Mouse (Mus musculus) embryo, embryonic 10.5 days (tissue): ENCODE data around the gene Prkcsh.

Source experiments
- DNase-seq: peaks from one replicate; pipeline ENCODE4 v3.0.0-alpha.2; 2015; ENCODE audit warnings: low spot score

The Prkcsh gene

DNA sequence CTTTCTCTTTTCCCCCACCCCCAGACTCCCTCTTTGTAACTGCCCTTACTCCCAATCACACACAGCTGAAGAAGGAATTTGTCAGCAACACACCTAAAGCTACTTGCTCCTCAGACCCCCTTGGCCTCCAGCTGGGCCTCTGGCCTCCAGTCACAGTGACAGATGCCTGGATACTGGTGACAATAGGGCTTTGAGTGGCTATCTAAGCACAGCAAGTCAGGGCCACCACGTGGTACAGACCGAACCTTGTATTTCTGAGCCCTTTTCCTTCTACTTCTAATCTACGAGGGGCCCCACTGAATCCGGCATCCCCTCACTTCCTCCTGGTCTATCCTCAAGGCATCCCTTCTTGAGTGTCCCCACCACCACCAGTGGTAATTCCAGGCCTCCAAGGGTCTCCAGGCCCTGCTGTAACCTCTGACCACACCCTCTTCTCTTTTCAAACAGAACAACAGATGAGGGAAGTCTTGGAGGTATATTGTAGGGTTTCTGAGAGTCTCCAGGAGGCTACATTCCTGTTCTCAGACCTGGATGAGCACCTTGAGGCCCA is 47.2 kb downstream of the Prkcsh start:
- peak; percentile 43 for DNase-seq

DNA sequence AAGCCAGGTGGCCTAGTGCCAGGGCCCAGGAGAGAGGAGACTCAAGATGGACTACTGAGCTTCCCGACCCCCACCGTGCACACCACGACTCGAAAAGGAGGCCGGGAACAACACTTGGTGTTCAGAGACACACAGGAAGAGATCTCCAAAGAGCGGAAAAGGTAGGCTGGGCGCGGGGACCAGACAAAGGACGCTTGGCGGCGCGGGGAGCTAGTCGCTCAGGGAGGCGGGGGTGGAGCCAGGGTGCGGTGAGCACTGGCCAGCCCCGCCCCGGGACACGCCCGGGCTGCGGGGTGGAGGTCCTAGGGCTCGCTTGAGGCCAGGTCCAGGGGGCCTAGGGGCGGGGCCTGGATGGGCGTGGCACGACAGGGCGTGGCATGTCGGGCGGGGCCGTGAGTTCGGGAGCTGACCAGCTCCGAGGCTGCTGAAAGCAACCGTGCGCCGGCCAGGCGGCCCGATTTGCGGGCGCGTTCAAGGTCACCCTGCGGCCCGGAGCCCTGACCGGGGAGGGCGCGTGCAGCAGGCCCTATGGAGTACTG is 47.8 kb downstream of the Prkcsh start:
- peak; percentile 83 for DNase-seq

DNA sequence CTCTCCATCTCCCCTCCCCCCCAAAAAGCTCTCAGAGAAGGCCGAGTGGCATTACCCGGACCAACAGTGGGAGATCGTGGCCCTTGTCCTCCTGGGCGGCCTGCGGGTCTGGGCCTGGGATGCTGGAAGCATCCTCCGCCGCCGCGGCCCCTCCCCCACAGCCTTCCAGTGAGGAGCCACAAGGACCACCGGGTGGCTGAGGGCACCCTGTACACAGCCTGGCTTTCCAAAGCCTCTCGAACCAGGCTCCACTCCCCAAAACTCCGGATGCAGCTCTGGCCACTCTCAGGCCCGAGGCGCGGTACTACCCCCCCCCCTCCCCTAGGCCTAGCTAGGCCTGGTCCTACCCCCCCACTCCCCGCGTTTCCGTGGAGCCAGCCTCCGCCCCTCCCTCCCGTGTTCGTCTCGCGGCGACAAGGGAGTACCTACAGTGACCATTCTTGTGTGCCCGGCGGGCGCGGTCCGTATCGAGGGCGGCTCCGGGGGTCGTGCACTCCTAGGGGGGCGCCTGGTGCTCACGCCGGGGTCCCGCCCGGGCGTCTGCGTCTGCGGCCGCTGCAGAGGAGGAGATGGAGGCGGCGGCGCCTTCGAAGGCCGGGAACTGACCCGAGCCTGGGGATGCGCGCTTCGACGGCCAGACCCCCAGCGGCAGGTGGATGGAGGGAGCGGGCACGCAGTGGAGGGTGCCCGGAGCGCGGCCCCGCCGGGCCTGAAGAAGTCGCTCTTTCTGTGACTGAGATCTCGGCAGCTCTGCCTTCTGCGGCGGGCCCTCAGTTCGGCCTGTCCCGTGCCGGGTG is 48.8 kb downstream of the Prkcsh start:
- DNase-seq = peak; percentile 39

DNA sequence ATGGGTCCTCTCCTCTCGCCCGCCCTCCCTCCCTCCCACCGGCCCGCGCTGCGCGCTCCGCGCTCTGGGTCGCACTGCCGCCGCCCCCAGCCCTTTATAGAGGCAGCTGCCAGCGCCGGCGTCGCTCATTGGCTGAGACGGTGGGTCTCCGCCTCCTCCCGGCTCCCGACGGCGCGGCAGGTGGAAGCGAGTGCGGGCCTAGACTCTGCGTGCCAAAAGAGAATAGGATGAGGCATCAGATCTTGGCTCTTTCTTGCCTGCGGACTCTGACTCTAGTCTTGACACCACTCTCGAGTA is 49.3 kb downstream of the Prkcsh start, which contains the start of gene Elavl3:
Gene Elavl3, minus strand, starts transcription at position 66 of the 297 bp plus-strand sequence.
- DNase-seq = peak; percentile 81

DNA sequence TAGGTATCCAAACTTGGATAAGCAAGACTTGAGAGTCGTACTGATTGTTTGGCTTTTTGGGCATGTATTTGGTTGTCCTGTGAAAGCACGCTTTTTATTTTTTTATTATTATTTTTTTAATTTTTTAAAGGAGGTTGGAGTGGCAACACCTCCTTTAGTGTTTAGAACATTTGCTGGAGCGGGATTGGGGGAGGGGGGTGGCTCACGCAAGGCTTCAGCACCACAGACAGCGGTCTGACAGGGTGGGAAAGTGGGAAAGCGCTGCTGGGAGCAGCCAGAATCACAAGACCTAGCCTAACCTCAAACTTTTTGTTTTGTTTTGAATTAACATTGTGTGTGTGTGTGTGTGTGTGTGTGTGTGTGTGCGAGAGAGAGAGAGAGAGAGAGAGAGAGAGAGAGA is 51.1 kb downstream of the Prkcsh start:
- peak; percentile 59 for DNase-seq

DNA sequence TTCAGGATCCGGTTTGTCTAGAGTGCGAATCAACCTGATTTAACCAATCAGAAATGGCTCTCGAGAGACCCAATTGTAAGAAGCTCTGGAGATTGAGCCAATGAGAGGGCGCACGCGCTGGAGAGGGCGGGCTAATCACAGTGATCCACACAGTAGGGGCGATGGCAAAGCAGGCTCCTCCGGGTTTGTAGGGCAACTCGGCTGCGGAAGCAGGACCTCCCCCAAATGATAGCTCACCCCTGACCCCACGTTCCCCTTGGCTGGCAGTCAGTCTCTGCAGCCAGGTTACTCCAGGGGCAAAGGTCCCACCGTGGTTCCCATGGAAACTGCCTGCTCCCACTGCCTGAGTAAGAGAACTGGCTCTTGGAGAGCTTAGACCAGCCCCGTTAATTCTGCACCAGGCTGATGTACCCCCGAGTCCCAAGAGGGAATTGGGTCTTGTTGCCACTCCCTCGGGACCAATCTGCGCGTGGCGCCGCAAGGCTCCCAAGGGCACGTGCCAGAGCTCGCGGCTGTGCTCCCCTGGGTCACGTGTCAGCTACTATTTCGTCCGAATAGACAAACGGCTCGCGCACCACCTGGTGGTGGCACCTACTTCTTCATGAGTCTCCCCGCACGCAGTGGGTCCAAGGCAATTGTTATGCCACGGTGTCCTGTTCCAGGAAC is 51.9 kb downstream of the Prkcsh start:
- DNase-seq = peak; percentile 85

DNA sequence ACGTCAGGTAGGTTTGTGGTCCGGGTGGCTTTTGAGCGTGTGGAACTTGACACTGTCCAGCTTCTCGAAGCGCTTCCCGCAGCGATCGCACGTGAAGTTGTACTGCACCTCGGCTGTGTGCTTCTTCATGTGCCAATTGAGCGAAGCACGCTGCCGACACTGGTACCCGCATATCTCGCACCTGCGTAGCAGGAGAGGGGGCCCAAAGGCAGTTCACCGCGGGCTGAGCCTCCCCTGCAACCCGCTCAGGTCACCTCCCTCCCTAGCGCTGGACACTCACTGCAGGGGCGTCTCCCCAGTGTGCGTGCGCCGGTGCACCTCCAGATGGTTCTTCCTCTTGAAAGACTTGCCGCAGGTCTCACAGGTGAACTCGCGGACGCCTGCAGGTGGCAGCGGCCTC is 53.1 kb downstream of the Prkcsh start:
- no peak for DNase-seq

DNA sequence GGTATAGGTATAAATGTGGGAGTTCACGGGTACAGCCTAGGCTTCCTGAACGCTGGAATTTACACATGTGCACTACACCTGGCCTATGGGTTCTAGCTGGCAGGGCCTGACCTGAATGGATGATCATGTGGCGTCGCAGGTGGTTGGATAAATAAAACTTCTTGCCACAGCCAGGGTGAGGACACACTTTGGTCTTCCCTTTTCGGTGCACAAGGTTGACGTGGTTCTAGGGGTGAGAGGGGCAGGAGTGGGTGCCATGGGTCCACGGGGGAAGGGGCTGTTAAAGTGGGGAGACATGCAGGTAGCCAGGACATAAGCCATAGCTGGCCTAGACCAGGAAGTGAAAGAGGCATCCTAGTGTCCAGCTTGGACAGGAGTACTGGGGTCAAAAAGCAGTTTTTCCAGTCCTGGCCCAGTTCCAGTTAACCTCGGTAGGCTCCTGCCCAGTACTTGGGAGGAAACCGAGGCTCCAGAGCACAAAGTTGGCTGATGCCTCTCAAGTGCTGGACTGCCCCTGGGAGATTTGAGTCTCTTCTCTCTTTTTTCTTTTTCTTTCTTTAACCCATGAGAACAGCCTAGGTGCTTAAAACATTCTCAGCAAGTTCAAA is 53.8 kb downstream of the Prkcsh start:
- DNase-seq = no peak

DNA sequence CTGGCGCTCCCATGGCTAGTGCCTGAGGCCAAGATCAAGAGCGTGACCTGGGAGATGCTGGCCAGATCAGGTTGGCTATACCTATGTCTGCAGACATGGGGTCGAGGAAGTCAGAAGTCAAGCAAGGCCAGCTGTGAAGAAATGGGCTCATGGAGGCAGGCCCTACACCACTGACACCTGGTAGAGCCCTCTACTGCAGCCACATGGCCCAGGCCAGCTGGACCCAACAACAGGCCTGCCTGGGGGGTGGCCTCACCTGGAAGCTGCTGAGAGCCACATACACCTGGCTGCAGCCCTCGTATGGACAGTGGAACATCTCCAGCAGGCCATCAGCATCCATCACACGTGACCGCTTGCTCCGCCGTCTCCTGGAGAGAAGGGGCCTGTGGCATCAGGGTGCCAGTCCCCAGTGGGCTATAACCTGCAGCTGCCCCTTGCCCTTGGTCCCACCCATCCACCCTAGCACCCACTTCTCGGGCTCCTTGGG is 54.5 kb downstream of the Prkcsh start:
- no peak for DNase-seq

DNA sequence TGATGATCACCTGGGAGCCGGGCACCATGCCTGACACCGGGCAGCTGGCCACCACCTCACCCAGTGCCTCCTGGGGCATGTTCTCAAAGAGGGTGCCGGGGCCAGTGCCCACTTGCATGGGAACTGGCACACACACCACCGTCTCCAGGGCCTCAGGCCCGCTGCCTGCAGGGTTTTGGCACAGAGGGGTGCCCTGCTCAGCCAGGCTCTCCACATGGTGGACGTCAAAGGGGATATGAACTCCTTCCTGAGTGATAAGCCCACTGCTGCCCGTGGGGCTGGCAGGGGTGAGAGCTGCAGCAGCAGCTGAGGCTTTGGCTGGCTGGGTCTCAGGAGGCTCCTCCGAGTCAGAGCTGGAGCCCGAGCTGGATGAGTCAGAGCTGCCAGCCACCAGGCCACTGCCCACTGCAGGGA is 55.4 kb downstream of the Prkcsh start:
- no peak for DNase-seq

DNA sequence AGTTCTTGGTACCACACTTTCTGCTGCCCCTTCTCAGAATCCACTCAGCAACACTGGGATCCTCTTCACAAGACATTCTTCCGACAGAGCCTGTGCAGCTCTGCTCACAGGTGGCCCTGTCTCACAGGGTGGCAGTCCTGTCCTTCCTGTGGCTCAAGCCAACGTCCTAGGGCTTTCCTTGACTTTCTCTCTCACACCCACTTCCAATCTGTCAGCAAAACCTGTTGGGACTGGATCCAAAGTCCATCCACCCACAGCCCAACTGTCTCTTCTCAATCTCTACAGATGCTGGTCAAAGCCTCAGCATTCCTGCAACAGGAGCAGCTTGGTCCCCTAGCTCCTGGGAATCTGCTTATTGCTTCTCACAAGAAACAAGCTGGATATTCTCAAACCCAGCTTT is 58.7 kb downstream of the Prkcsh start:
- DNase-seq = no peak
